ENCODE assay signal across 8 mouse cellular contexts in genomic region chr5:105732433-105732891, GRCm38 (mm10). TPM values are rescaled to one million over a fixed set of nuclear protein-coding genes. Genes with fewer than 3 reads are reported as not detected.
DNase-seq lines count a peak whose midpoint lies in the region; ATAC-seq and TF ChIP-seq lines count a peak whose summit lies in the region.

No protein-coding gene starts in this region.

- H3K4me1 ChIP-seq in CH12.LX (ENCODE audit: control insufficient read depth in 1 of 2, insufficient read depth in 2 of 2): peaks cover 16 to 53% of the 10 kb centered on the region in 2 experiments; a peak in 3 of 4 replicates
- peaks cover 19% of the 10 kb centered on the region for H3K4me1 ChIP-seq in brown adipose tissue, adult 24 weeks (ENCODE audit: control insufficient read depth, insufficient read depth, insufficient read length, low read length)
- H3K4me1 ChIP-seq in lung, postnatal 0 days (ENCODE audit: insufficient read depth, low read depth, low read length): peaks cover 10% of the 10 kb centered on the region; the same call in 1 of the 2 replicates
- H3K4me1 ChIP-seq in olfactory bulb, adult 2 months (ENCODE audit: control insufficient read depth, insufficient read depth, low read length): peaks cover 18% of the 10 kb centered on the region

- intact Hi-C loops in gastrocnemius, postnatal 14 days (cut with DNase I; ENCODE audit: low total_unique reads): no loop called here

- no peak for TF ChIP-seq CTCF in CH12.LX (conservative IDR thresholded peaks at IDR 0.05 in 1 of 2, IDR thresholded peaks at IDR 0.05 in 1 of 2; ENCODE audit: low read depth in 2 of 2, low read length in 2 of 2)
- 0 out of 2 replicates have a peak, but pooled peaks have one; percentile 11 for TF ChIP-seq CTCF in lung, postnatal 0 days (IDR thresholded peaks at IDR 0.05)
- no peak for TF ChIP-seq CTCF in olfactory bulb, adult 2 months (IDR thresholded peaks at IDR 0.05; ENCODE audit: insufficient read depth, low read depth, low read length)

- H3K79me2 ChIP-seq in CH12.LX (replicated peaks; ENCODE audit: control insufficient read depth, extremely low read depth, insufficient read depth, poor library complexity, severe bottlenecking): peaks cover 47% of the 10 kb centered on the region

- dilution Hi-C loops in CH12.LX (cut with MboI; ENCODE audit: extremely low pct_ligation_motif_present, extremely low pct_unique_long_range_greater_than_20kb, low sequenced_read_pairs): no loop called here

- no peak for TF ChIP-seq EP300 in CH12.LX (IDR thresholded peaks at IDR 0.05; ENCODE audit: low read length)
- no peak for TF ChIP-seq EP300 in lung, postnatal 0 days (IDR thresholded peaks at IDR 0.05)

- H3K4me2 ChIP-seq in CH12.LX (ENCODE audit: insufficient read depth, low read depth, poor library complexity, severe bottlenecking): peak overlapping the region; percentile 73
- H3K4me2 ChIP-seq in lung, postnatal 0 days (replicated peaks; ENCODE audit: low read depth, low read length): peak overlapping the region; percentile 93

- 8% methylated on average over 11 of the region's 11 CpGs for WGBS in lung, postnatal 0 days
- WGBS in olfactory bulb, adult 2 months: 55% methylated on average over 11 of the region's 11 CpGs

- DNase-seq in CH12.LX (ENCODE audit: extremely low read depth): peak; percentile 52
- DNase-seq in gastrocnemius, postnatal 14 days: peak; percentile 35
- DNase-seq in kidney, adult 8-10 months: peak; percentile 60 to 65
- peak; percentile 73 for DNase-seq in lung, postnatal 0 days (ENCODE audit: low spot score)
- no peak for DNase-seq in ovary, postnatal 36 days (ENCODE audit: low spot score)
- no peak for DNase-seq in cerebellum, adult 8-10 months

- ATAC-seq in lung, postnatal 0 days: peak; percentile 78

- peak overlapping the region; percentile 73 for H3K27ac ChIP-seq in CH12.LX (ENCODE audit: insufficient read depth, low read depth)
- peak overlapping the region; percentile 53 for H3K27ac ChIP-seq in brown adipose tissue, adult 24 weeks (replicated peaks; ENCODE audit: low read depth, low read length)
- peak overlapping the region; percentile 86 for H3K27ac ChIP-seq in lung, postnatal 0 days (ENCODE audit: low read length)
- H3K27ac ChIP-seq in olfactory bulb, adult 2 months (ENCODE audit: insufficient read depth, low read depth, low read length): no peak overlapping the region

- peaks cover 27 to 51% of the 10 kb centered on the region in 2 experiments for H3K36me3 ChIP-seq in CH12.LX (replicated peaks in 1 of 2; ENCODE audit: control insufficient read depth in 1 of 2, insufficient read depth in 1 of 2, low read length in 1 of 2)
- H3K36me3 ChIP-seq in lung, postnatal 0 days (ENCODE audit: insufficient read depth, low read length): no peaks in the 10 kb centered on the region

- no peaks in the 10 kb centered on the region for H3K27me3 ChIP-seq in CH12.LX (replicated peaks)
- H3K27me3 ChIP-seq in lung, postnatal 0 days (replicated peaks; ENCODE audit: insufficient read depth, low read length): no peaks in the 10 kb centered on the region

- peak overlapping the region; percentile 41; the same call in 1 of the 2 replicates for H3K9ac ChIP-seq in CH12.LX (ENCODE audit: insufficient read depth, low read depth)
- H3K9ac ChIP-seq in lung, postnatal 0 days (replicated peaks; ENCODE audit: low read depth): peak overlapping the region; percentile 58

- in situ Hi-C loops in CH12.LX (cut with MboI; ENCODE audit: low pct_ligation_motif_present, low pct_unique_long_range_greater_than_20kb, low sequenced_read_pairs): loop anchor here (5.0 kb wide), 1 partner anchor 35 kb away; the partner anchor contains the start of gene Lrrc8d

- TF ChIP-seq POLR2A in CH12.LX (IDR thresholded peaks at IDR 0.05; ENCODE audit: low read depth, low read length): no peak
- TF ChIP-seq POLR2A in olfactory bulb, adult 2 months (IDR thresholded peaks at IDR 0.05; ENCODE audit: insufficient read depth, low read depth, low read length): no peak

- H3K4me3 ChIP-seq in CH12.LX (replicated peaks in 1 of 3; ENCODE audit: low read depth in 2 of 3, low read length in 2 of 3, poor library complexity in 1 of 3): peak overlapping the region; percentile 51 to 57 (median 55)
- peak overlapping the region; percentile 68 for H3K4me3 ChIP-seq in brown adipose tissue, adult 24 weeks (ENCODE audit: insufficient read depth, low read depth, low read length)
- H3K4me3 ChIP-seq in lung, postnatal 0 days (ENCODE audit: low read depth, low read length): peak overlapping the region; percentile 56
- H3K4me3 ChIP-seq in olfactory bulb, adult 2 months (ENCODE audit: insufficient read depth, low read depth, low read length): peak overlapping the region; percentile 47

- no peak for TF ChIP-seq RAD21 in CH12.LX (IDR thresholded peaks at IDR 0.05; ENCODE audit: low read depth, low read length)

- H3K9me3 ChIP-seq in CH12.LX (replicated peaks; ENCODE audit: low read length): no peaks in the 10 kb centered on the region
- no peaks in the 10 kb centered on the region for H3K9me3 ChIP-seq in lung, postnatal 0 days (ENCODE audit: low read length)

TF ChIP-seq in CH12.LX, 34 proteins besides CTCF, POLR2A, EP300 and RAD21:
- no peak for TF ChIP-seq E2F4 (IDR thresholded peaks at IDR 0.05; ENCODE audit: insufficient replicate concordance, low read depth, low read length)
- 0 out of 2 replicates have a peak, but pooled peaks have one; percentile 7 for TF ChIP-seq ETS1 (conservative IDR thresholded peaks at IDR 0.05; ENCODE audit: low read depth, low read length)
- TF ChIP-seq MAX (IDR thresholded peaks at IDR 0.05; ENCODE audit: low read length): 0 out of 2 replicates have a peak, but pooled peaks have one; percentile 1
- TF ChIP-seq ZKSCAN1 (IDR thresholded peaks at IDR 0.05; ENCODE audit: borderline replicate concordance, low read depth, low read length): no peak
- TF ChIP-seq PAX5 (IDR thresholded peaks at IDR 0.05; ENCODE audit: low read length): no peak
- TF ChIP-seq SIN3A (IDR thresholded peaks at IDR 0.05; ENCODE audit: low read length): no peak; the same call in 1 of the 2 replicates
- TF ChIP-seq MYC (IDR thresholded peaks at IDR 0.05; ENCODE audit: low read depth, low read length): 0 out of 2 replicates have a peak, but pooled peaks have one; percentile 4
- TF ChIP-seq MAZ (IDR thresholded peaks at IDR 0.05; ENCODE audit: low read depth, low read length): 0 out of 2 replicates have a peak, but pooled peaks have one; percentile 9
- no peak for TF ChIP-seq JUND (conservative IDR thresholded peaks at IDR 0.05; ENCODE audit: low read depth, low read length)
- no peak for TF ChIP-seq TBP (conservative IDR thresholded peaks at IDR 0.05; ENCODE audit: low read depth, low read length)
- no peak for TF ChIP-seq POLR2AphosphoS2 (IDR thresholded peaks at IDR 0.05; ENCODE audit: low read depth, low read length)
- no peak for TF ChIP-seq MAFK (IDR thresholded peaks at IDR 0.05; ENCODE audit: insufficient replicate concordance, low read length)
- no peak for TF ChIP-seq RCOR1 (conservative IDR thresholded peaks at IDR 0.05; ENCODE audit: low read depth, low read length)

RNA-seq across cellular contexts. Expression of gene Lrrc8d, which starts 32.7 kb away (rescaled TPM):
- total RNA-seq in CH12.LX (2012; rRNA removed) (15.9 and 16.6 TPM in 2 replicates), CH12.LX (2014; rRNA removed) (5.2 and 7.0 TPM in 2 replicates)
- 26.1 and 29.2 TPM in 2 replicates for polyA plus RNA-seq in CH12.LX (2012; ENCODE audit: insufficient read length, low read depth)
- 14.8 and 25.2 TPM in 2 replicates for polyA plus RNA-seq in brown adipose tissue, adult 24 weeks (2012; ENCODE audit: insufficient read depth, insufficient read length, missing spikeins)
- total RNA-seq in gastrocnemius, postnatal 14 days (2021): 1 to 10 TPM; 8.0 to 8.5 TPM
- 20.5 and 23.2 TPM in 2 replicates for polyA plus RNA-seq in lung, postnatal 0 days (2015; fragmentation: Nextera tagmentation; extraction: Ambion mirVana)
- polyA plus RNA-seq in olfactory bulb, adult 2 months (2012; ENCODE audit: insufficient read depth, insufficient read length, low replicate concordance, missing spikeins): not detected in 2 replicates

Comparison
In these comparisons a context has a peak if more than half of its experiments do, and no peak if none do; other contexts are left out.
1. DNase-seq: peak in CH12.LX (single experiment), gastrocnemius, postnatal 14 days (single experiment), kidney, adult 8-10 months (2 of 2) and lung, postnatal 0 days (single experiment); none in ovary, postnatal 36 days (single experiment) and cerebellum, adult 8-10 months (single experiment).
2. Peak in every context shown above with its lines, with median percentiles within 50 percentile points of each other: H3K4me3 ChIP-seq.